Mouse (Mus musculus): ENCODE measurements around the gene Gm826.
A peak's percentile ranks its signal among the peaks of the same experiment; 100 is the strongest.

Gm826 gene

GRCm38 (mm10) chr2:160334111-160334661 lies at the start of gene Gm826:
TSS of gene Gm826 (minus strand) at chr2:160334162.
- DNase-seq: peak; percentile 75

GRCm38 (mm10) chr2:160383418-160383817 lies 49.5 kb upstream of the Gm826 start:
- DNase-seq: no peak

- DNase-seq: peak; percentile 47
These were observed 44.3 kb upstream of the Gm826 start for GRCm38 (mm10) chr2:160378271-160378670.

- no peak for DNase-seq
These were observed 42.3 kb upstream of the Gm826 start for GRCm38 (mm10) chr2:160376236-160376635.

- no peak for DNase-seq
These were observed 35.9 kb upstream of the Gm826 start for GRCm38 (mm10) chr2:160369653-160370420.

- no peak for DNase-seq
These were observed 34.7 kb upstream of the Gm826 start for GRCm38 (mm10) chr2:160368422-160369357.

- peak; percentile 94 for DNase-seq
These were observed 33.7 kb upstream of the Gm826 start for GRCm38 (mm10) chr2:160367448-160368208.

- DNase-seq: peak; percentile 95
These were observed 33.0 kb upstream of the Gm826 start, which contains the start of gene Mafb for GRCm38 (mm10) chr2:160366980-160367338. TSS of gene Mafb (minus strand) at chr2:160367065.

- DNase-seq: no peak
These were observed 32.4 kb upstream of the Gm826 start for GRCm38 (mm10) chr2:160366111-160366979.

- DNase-seq: peak; percentile 46
These were observed 31.3 kb upstream of the Gm826 start for GRCm38 (mm10) chr2:160365107-160365911.

- DNase-seq: no peak
These were observed 30.7 kb upstream of the Gm826 start for GRCm38 (mm10) chr2:160364666-160365065.

GRCm38 (mm10) chr2:160364128-160364650 lies 30.2 kb upstream of the Gm826 start:
- DNase-seq: no peak

- DNase-seq: no peak
These were observed 29.2 kb upstream of the Gm826 start for GRCm38 (mm10) chr2:160363201-160363600.

- no peak for DNase-seq
These were observed 27.6 kb upstream of the Gm826 start for GRCm38 (mm10) chr2:160361442-160362121.

- no peak for DNase-seq
These were observed 26.4 kb upstream of the Gm826 start for GRCm38 (mm10) chr2:160360234-160360874.

- no peak for DNase-seq
These were observed 24.9 kb upstream of the Gm826 start for GRCm38 (mm10) chr2:160358896-160359295.

- DNase-seq: no peak
These were observed 23.5 kb upstream of the Gm826 start for GRCm38 (mm10) chr2:160357442-160357841.

- peak; percentile 56 for DNase-seq
These were observed 22.2 kb upstream of the Gm826 start for GRCm38 (mm10) chr2:160356132-160356531.

GRCm38 (mm10) chr2:160354319-160354718 lies 20.4 kb upstream of the Gm826 start:
- DNase-seq: no peak
